Mouse (Mus musculus) limb, embryonic 13.5 days (tissue): ENCODE measurements around the gene Cep44. TPM values are rescaled to one million over a fixed set of nuclear protein-coding genes. Genes with fewer than 3 reads are reported as not detected.

Source experiments
- ATAC-seq: fragments of 200-750 bp; cut with Nextera tagmentation; 2 replicates; pipeline ENCODE4 v1.8.0; 2017; ENCODE audit warnings: low read depth, moderate number of reproducible peaks, moderate TSS enrichment; ENCODE audit not compliant: low FRiP score
- H3K27ac ChIP-seq: fragments of 300-500 bp; sonication (generic); 2 replicates; pipeline ENCODE4 v1.5.1; 2015; ENCODE audit warnings: inconsistent platforms, mild to moderate bottlenecking, moderate library complexity
- H3K27me3 ChIP-seq: fragments of 300-500 bp; sonication (generic); 2 replicates; pipeline ENCODE4 v1.6.1; 2015; ENCODE audit warnings: mild to moderate bottlenecking, inconsistent platforms
- H3K36me3 ChIP-seq: fragments of 300-500 bp; sonication (generic); 2 replicates; pipeline ENCODE4 v1.6.1; 2015; ENCODE audit warnings: inconsistent platforms, mild to moderate bottlenecking, moderate library complexity
- H3K4me1 ChIP-seq: fragments of 300-500 bp; sonication (generic); 2 replicates; pipeline ENCODE4 v1.6.1; 2015; ENCODE audit warnings: inconsistent platforms
- H3K4me2 ChIP-seq: fragments of 300-500 bp; sonication (generic); replicated peaks from 2 replicates; pipeline ENCODE4 v1.6.1; 2015; ENCODE audit warnings: inconsistent platforms, mild to moderate bottlenecking, moderate library complexity
- H3K4me3 ChIP-seq: fragments of 300-500 bp; sonication (generic); 2 replicates; pipeline ENCODE4 v1.5.1; 2015; ENCODE audit warnings: moderate library complexity, mild to moderate bottlenecking, inconsistent platforms
- H3K9ac ChIP-seq: fragments of 300-500 bp; sonication (generic); 2 replicates; pipeline ENCODE4 v1.6.1; 2015; ENCODE audit warnings: mild to moderate bottlenecking, inconsistent platforms
- H3K9me3 ChIP-seq: fragments of 300-500 bp; sonication (generic); 2 replicates; pipeline ENCODE4 v1.6.1; 2016; ENCODE audit warnings: inconsistent platforms
- WGBS: fragments of 180-500 bp; shearing (Covaris S2); methylation state at CpG from one replicate; pipeline ENCODE4 v1.1.7; 2015; 5-methylcytosine and 5-hydroxymethylcytosine counted together
- polyA plus RNA-seq: library from polyadenylated mRNA; unstranded; fragments of >200 nt; fragmentation: Nextera tagmentation; extraction: Ambion mirVana; gene quantifications from 2 replicates; pipeline ENCODE4 v1.2.1, GENCODE M21; 2015

Gene Cep44
- polyA plus RNA-seq, 1 experiment from 2014 or later, result 38.9 TPM

DNA sequence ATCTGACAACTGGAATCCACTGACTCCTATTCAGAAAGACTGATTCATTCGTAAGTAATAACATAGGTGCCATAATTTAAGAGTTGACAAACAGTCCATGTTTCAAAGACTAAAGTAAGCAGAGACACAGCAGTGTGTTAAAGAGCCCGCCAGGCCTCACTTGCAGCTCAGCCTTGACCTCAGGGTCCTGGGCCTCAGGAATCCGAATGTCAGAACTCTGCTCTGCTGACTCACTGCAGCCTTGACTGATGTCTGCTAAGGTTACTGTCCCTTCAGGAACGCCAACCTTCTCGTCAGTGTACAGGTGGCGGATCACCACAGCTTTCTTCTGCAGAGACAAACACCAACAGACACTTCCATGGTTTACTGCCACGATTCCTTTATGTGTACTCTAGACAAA is 10.1 kb downstream of the Cep44 start:
- H3K27ac ChIP-seq, result no peak overlapping the region
- no peak overlapping the region for H3K9ac ChIP-seq
- H3K4me1 ChIP-seq, result no peaks in the 10 kb centered on the region
- WGBS, result 88% methylated on average over 7 of the region's 7 CpGs
- ATAC-seq, result no peak
- no peaks in the 10 kb centered on the region for H3K9me3 ChIP-seq
- H3K4me2 ChIP-seq, result no peak overlapping the region
- H3K36me3 ChIP-seq, result peaks cover 64% of the 10 kb centered on the region
- H3K27me3 ChIP-seq, result no peaks in the 10 kb centered on the region
- H3K4me3 ChIP-seq, result no peak overlapping the region

DNA sequence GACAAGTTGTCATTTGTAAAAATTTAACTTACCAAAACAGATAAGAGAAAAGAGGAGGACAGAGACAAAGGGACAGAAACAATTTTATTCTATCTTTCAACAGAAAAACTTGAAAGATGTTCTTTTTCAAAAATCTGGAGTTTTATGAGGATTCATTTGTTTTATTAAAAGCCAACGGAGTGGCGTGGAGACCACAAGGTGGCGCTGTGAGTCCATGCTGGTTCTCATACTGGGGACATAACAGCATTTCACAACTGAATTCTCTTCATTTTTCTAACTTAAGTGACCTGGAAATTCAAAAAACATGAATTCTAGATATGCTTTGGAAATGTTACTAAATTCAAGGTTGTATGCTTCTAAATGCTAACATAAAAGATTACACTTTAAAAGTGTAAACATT is 20.5 kb downstream of the Cep44 start:
- Histone ChIP-seq H3K36me3 (peaks cover 9% of the 10 kb centered on the region), H3K9me3 (no peaks in the 10 kb centered on the region), H3K4me2 (no peak overlapping the region), H3K27me3 (no peaks in the 10 kb centered on the region), H3K4me1 (peaks cover 12% of the 10 kb centered on the region), H3K4me3 (no peak overlapping the region), H3K27ac (no peak overlapping the region), H3K9ac (no peak overlapping the region)
- WGBS, result 3% methylated on average over 3 of the region's 3 CpGs
- no peak for ATAC-seq

- H3K4me3 ChIP-seq, result no peak overlapping the region
- H3K36me3 ChIP-seq, result peaks cover 9% of the 10 kb centered on the region
- no peaks in the 10 kb centered on the region for H3K9me3 ChIP-seq
- peaks cover 12% of the 10 kb centered on the region for H3K4me1 ChIP-seq
- no peaks in the 10 kb centered on the region for H3K27me3 ChIP-seq
- 11% methylated on average over 6 of the region's 6 CpGs for WGBS
- no peak overlapping the region for H3K9ac ChIP-seq
- peak; percentile 85 for ATAC-seq
- H3K4me2 ChIP-seq, result peak overlapping the region; percentile 32
- H3K27ac ChIP-seq, result peak overlapping the region; percentile 1; the same call in 1 of the 2 replicates
Observed at GRCm38 (mm10) chr8:56528869-56529268, 22.0 kb downstream of the Cep44 start.

DNA sequence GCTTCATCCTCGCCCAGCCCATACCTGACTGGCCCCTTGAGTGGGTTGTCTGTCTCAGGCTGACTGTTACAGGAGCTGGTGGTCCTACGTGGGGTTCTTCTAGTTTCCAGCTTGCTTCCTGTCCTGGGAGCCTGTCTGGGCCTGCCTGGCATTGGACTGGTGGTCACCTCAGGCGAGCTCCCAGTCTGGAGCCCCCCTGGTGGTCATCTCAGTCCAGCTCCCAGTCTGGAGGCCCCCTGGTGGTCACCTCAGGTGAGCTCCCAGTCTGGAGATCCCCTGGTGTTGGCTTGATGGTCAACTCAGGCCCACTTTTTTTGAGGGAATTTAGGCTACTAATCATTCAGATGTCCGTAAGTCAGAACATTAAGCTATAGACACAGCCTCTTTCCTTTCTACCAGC is 29.8 kb downstream of the Cep44 start:
- no peak overlapping the region for H3K4me2 ChIP-seq
- 70% methylated on average over 4 of the region's 4 CpGs for WGBS
- no peak overlapping the region for H3K27ac ChIP-seq
- ATAC-seq, result no peak
- H3K9ac ChIP-seq, result no peak overlapping the region
- H3K36me3 ChIP-seq, result no peaks in the 10 kb centered on the region
- no peak overlapping the region for H3K4me3 ChIP-seq
- H3K9me3 ChIP-seq, result no peaks in the 10 kb centered on the region
- H3K4me1 ChIP-seq, result no peaks in the 10 kb centered on the region
- H3K27me3 ChIP-seq, result no peaks in the 10 kb centered on the region

GRCm38 (mm10) chr8:56520249-56520648 is 30.6 kb downstream of the Cep44 start:
- no peak for ATAC-seq
- WGBS, result 79% methylated on average over 2 of the region's 2 CpGs

DNA sequence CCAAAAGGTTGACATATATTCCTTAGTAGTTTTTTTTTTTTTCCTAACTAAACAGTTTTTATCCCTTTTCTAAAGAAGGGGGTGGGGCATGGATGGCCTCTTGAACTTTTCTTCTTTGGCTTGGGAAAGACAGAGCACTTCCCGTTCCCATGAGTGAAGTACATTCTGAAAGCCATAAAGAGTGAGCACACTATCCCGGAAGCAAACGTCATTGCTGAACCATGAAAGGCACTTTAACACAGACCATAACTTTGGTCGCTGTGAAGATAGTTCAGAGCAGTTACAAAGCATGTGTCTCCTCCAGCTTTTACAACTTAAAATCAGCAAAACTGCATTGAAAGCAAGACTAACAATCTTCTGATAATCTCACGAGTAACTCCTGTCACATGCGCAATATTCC is 32.0 kb downstream of the Cep44 start:
- Histone ChIP-seq H3K36me3 (no peaks in the 10 kb centered on the region), H3K9ac (no peak overlapping the region), H3K27me3 (no peaks in the 10 kb centered on the region), H3K4me1 (no peaks in the 10 kb centered on the region), H3K27ac (no peak overlapping the region), H3K4me3 (no peak overlapping the region), H3K4me2 (no peak overlapping the region), H3K9me3 (no peaks in the 10 kb centered on the region)
- no peak for ATAC-seq
- WGBS, result 66% methylated on average over 6 of the region's 6 CpGs

More at GRCm38 (mm10) chr8:56520249-56520648, 30.6 kb downstream of the Cep44 start:
- Histone ChIP-seq H3K27ac (no peak overlapping the region), H3K9me3 (no peaks in the 10 kb centered on the region), H3K4me1 (no peaks in the 10 kb centered on the region), H3K27me3 (no peaks in the 10 kb centered on the region), H3K36me3 (no peaks in the 10 kb centered on the region), H3K4me3 (no peak overlapping the region), H3K9ac (no peak overlapping the region), H3K4me2 (no peak overlapping the region)

DNA sequence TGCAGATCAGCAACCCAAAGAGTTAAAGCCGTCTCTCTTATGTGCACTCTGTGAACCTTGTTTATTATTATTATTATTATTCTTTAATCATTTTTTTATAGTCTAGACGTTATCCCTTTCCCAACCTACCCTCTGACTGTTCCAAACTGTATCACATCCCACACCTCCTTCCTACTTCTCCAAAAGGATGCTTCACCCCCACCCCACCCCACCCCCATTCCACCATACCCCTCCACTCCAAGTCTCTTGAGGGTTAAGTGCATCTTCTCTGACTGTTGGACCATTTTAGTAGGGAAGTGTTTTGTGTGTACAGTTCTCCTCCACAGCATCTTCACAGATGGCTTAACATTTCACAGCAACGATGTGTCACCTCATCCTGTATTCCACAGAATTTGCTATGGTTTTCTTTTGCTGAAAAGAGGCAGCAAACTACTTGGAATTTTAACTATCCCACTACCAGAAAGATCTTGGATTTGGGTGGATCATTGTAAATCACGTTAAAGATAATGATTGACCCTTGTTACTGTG is 41.8 kb downstream of the Cep44 start:
- ATAC-seq, result no peak
- Histone ChIP-seq H3K4me3 (no peak overlapping the region), H3K36me3 (no peaks in the 10 kb centered on the region), H3K27ac (no peak overlapping the region), H3K9ac (no peak overlapping the region), H3K4me1 (no peaks in the 10 kb centered on the region), H3K9me3 (no peaks in the 10 kb centered on the region), H3K27me3 (no peaks in the 10 kb centered on the region), H3K4me2 (no peak overlapping the region)
- 71% methylated on average over 4 of the region's 4 CpGs for WGBS

DNA sequence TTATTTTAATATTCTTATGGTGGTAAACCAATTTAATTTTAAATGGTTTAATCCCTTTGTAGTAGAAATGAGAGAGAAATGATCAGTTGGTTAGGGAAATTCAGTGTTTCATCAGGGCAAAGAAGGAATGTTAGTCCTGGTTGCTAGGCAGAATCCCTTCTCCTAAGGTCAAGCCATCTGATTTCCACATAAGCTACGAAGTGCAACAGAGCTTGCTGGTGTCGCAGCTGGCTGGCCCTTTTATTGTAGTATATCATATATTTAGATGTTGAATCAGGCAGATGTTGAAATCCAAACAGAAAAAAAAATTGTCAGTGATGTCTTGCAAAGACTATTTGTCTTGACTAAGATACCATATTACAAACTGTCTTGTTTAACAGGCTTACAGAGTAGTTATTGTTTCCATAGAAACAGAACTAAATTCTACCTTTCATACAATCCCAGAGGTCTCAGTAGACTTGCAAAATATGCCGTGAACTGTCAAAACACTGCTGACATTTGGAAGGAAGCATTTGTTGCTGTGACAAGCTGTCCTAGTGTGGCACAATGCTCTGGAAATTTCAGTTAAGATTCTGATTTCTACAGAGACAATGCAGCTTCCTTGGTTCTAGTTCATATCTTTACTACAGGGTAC is 42.4 kb downstream of the Cep44 start:
- H3K9me3 ChIP-seq, result no peaks in the 10 kb centered on the region
- no peaks in the 10 kb centered on the region for H3K27me3 ChIP-seq
- no peak for ATAC-seq
- H3K9ac ChIP-seq, result no peak overlapping the region
- no peaks in the 10 kb centered on the region for H3K36me3 ChIP-seq
- WGBS, result 72% methylated on average over 3 of the region's 3 CpGs
- no peaks in the 10 kb centered on the region for H3K4me1 ChIP-seq
- no peak overlapping the region for H3K27ac ChIP-seq
- H3K4me3 ChIP-seq, result no peak overlapping the region
- no peak overlapping the region for H3K4me2 ChIP-seq

DNA sequence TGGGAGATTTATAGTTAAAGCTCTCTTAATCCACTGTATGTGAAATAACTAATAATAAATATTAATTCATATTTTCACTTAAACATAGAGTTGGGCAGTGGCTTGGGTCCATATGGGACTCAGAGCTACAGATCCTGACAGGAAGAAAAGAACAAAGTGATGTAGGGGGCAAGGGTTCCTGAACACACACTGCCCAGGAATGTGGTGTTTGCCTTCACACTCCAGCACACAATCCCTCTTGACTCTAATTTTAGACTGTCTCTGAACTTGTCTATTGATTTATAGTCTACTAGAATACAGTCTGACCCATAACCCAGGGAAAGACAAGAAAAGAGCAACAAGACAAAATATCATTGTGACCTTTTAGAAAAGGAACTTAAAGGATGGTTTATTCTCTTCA is 48.9 kb downstream of the Cep44 start:
- Histone ChIP-seq H3K27ac (no peak overlapping the region), H3K36me3 (no peaks in the 10 kb centered on the region), H3K4me3 (no peak overlapping the region), H3K9me3 (no peaks in the 10 kb centered on the region), H3K4me1 (no peaks in the 10 kb centered on the region), H3K4me2 (no peak overlapping the region), H3K9ac (no peak overlapping the region), H3K27me3 (no peaks in the 10 kb centered on the region)
- ATAC-seq, result no peak

GRCm38 (mm10) chr8:56489496-56489895 is 61.4 kb downstream of the Cep44 start:
- H3K27ac ChIP-seq, result no peak overlapping the region
- no peaks in the 10 kb centered on the region for H3K9me3 ChIP-seq
- H3K9ac ChIP-seq, result no peak overlapping the region
- H3K36me3 ChIP-seq, result no peaks in the 10 kb centered on the region
- H3K4me3 ChIP-seq, result no peak overlapping the region
- H3K4me2 ChIP-seq, result no peak overlapping the region
- H3K4me1 ChIP-seq, result 0 out of 2 replicates have a peak, but pooled peaks cover 4% of the 10 kb centered on the region
- no peak for ATAC-seq
- 26% methylated on average over 2 of the region's 2 CpGs for WGBS
- H3K27me3 ChIP-seq, result no peaks in the 10 kb centered on the region

- no peak overlapping the region for H3K4me3 ChIP-seq
- 16% methylated on average over 3 of the region's 3 CpGs for WGBS
- H3K27me3 ChIP-seq, result no peaks in the 10 kb centered on the region
- H3K4me1 ChIP-seq, result 0 out of 2 replicates have a peak, but pooled peaks cover 4% of the 10 kb centered on the region
- H3K9ac ChIP-seq, result no peak overlapping the region
- ATAC-seq, result no peak
- H3K36me3 ChIP-seq, result no peaks in the 10 kb centered on the region
- H3K27ac ChIP-seq, result no peak overlapping the region
- H3K9me3 ChIP-seq, result no peaks in the 10 kb centered on the region
- no peak overlapping the region for H3K4me2 ChIP-seq
Observed at GRCm38 (mm10) chr8:56486006-56486405, 64.8 kb downstream of the Cep44 start.
